Mouse (Mus musculus): Measurements from ENCODE around the gene Cfd. TPM values are rescaled to one million over a fixed set of nuclear protein-coding genes. Genes with fewer than 3 reads are reported as not detected.
A peak's percentile ranks its signal among the peaks of the same experiment; 100 is the strongest.
"Not testable (repeated sequence)": the region's sequence is repeated elsewhere in the genome, so short reads cannot be mapped to it uniquely, and the experiment has no call there.

The Cfd gene
- total and polyA plus RNA-seq, 2 experiments from 2014 or later = not detected

DNA sequence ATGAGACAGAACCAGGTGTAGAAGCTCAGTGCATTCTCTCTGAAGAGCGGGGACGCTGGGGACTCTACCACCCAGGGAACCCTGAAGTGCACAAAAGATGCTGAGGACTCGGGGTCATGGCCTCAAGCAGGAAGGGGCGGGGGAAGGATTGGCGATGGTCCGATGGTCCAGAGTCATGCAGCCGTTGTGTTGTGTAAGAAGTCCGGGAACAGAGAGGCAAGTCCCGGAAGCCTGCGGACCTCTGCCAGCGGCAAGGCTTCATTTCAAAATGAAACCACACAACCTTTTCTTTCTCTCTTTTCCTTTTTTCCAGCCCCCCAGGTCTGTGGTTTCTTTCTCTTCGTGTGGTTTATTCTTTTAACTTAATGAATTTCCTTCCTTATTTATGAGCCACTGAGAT lies 12.9 kb upstream of the Cfd start:
- Histone ChIP-seq H3K4me2 (ENCODE audit: low read depth) (no peak overlapping the region), H3K27me3 (ENCODE audit: insufficient read depth, low read length) (peaks cover 5% of the 10 kb centered on the region; the same call in 1 of the 2 replicates), H3K9me3 (ENCODE audit: low read length) (no peaks in the 10 kb centered on the region), H3K4me3 (ENCODE audit: low read depth, low read length) (no peak overlapping the region), H3K27ac (ENCODE audit: low read depth, low read length) (no peak overlapping the region), H3K4me1 (ENCODE audit: insufficient read depth) (no peaks in the 10 kb centered on the region), H3K9ac (no peak overlapping the region), H3K36me3 (ENCODE audit: insufficient read depth) (no peaks in the 10 kb centered on the region)
- TF ChIP-seq CTCF (IDR thresholded peaks at IDR 0.05; ENCODE audit: low read depth) = no peak
- no peak for ATAC-seq
- 57% methylated on average over 12 of the region's 12 CpGs for WGBS
- DNase-seq = no peak

DNA sequence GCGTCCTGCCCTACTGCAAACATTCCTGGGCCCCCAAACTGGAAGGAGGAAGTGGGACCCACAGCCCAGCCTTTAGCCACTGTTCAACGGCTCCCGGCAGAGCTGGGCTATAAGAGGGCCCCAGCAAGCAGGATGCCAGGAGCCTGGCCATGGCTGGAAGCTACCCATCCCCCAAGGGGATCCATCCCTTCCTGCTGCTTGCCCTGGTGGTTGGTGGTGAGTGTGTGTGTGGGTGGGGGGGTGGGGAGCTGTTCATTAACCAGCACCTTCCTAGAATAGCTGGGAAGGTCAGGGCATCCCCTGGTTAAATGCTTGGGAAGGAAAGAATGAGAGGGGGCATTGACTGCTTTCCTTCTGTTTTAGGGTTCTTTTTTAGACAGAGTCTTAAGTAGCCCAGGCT lies 11.1 kb upstream of the Cfd start:
- WGBS = 61% methylated on average over 3 of the region's 3 CpGs
- Histone ChIP-seq H3K9ac (no peak overlapping the region), H3K36me3 (ENCODE audit: insufficient read depth) (no peaks in the 10 kb centered on the region), H3K4me3 (ENCODE audit: low read depth, low read length) (no peak overlapping the region), H3K9me3 (ENCODE audit: low read length) (no peaks in the 10 kb centered on the region), H3K27ac (ENCODE audit: low read depth, low read length) (no peak overlapping the region), H3K4me2 (ENCODE audit: low read depth) (no peak overlapping the region), H3K27me3 (ENCODE audit: insufficient read depth, low read length) (peaks cover 5% of the 10 kb centered on the region; the same call in 1 of the 2 replicates), H3K4me1 (ENCODE audit: insufficient read depth) (no peaks in the 10 kb centered on the region)
- no peak for DNase-seq
- no peak for TF ChIP-seq CTCF (IDR thresholded peaks at IDR 0.05; ENCODE audit: low read depth)
- ATAC-seq = no peak

DNA sequence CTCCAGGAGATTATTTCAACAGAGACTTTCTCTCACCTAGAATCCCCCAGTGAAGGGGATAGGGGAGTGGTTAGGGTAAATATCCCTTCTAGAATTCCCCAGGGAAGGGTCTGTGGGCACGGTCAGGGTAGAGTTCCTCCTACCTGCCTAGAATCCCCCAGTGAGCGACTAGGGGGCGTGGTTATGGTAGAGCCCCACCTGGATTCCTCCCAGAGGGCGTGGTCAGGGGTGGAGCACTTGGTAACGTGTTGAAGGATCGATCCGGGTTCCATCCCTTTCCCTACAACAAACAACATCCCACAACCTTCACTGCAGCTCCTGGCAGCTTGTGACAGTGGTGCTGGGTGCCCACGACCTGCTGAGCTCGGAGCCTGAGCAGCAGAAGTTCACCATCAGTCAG lies 9.9 kb upstream of the Cfd start:
- no peak overlapping the region for H3K4me3 ChIP-seq (ENCODE audit: low read depth, low read length)
- DNase-seq = no peak
- no peak overlapping the region for H3K27ac ChIP-seq (ENCODE audit: low read depth, low read length)
- no peaks in the 10 kb centered on the region for H3K9me3 ChIP-seq (ENCODE audit: low read length)
- no peak overlapping the region for H3K9ac ChIP-seq
- H3K4me2 ChIP-seq (ENCODE audit: low read depth) = no peak overlapping the region
- no peaks in the 10 kb centered on the region for H3K36me3 ChIP-seq (ENCODE audit: insufficient read depth)
- H3K27me3 ChIP-seq (ENCODE audit: insufficient read depth, low read length) = peaks cover 5% of the 10 kb centered on the region; the same call in 1 of the 2 replicates
- 29% methylated on average over 9 of the region's 9 CpGs for WGBS
- TF ChIP-seq CTCF (IDR thresholded peaks at IDR 0.05; ENCODE audit: low read depth) = no peak
- H3K4me1 ChIP-seq (ENCODE audit: insufficient read depth) = no peaks in the 10 kb centered on the region
- ATAC-seq = no peak

DNA sequence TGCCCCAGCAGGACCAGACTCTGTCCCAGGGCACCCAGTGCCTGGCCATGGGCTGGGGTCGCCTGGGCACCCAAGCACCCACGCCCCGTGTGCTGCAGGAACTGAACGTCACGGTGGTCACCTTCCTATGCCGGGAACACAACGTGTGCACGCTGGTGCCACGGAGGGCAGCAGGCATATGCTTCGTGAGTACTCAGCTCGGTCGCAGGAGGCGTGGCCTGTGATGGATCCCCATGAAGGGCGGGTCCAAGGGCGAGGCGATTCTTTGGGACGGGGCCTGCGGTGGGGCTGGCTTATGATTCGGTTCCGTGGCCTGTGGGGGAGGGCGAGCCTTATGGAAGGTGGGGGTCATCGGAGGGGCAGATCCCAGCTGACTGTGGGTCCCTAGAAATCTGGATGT lies 8.7 kb upstream of the Cfd start:
- Histone ChIP-seq H3K36me3 (ENCODE audit: insufficient read depth) (no peaks in the 10 kb centered on the region), H3K4me3 (ENCODE audit: low read depth, low read length) (no peak overlapping the region), H3K9ac (no peak overlapping the region), H3K4me1 (ENCODE audit: insufficient read depth) (no peaks in the 10 kb centered on the region), H3K27me3 (ENCODE audit: insufficient read depth, low read length) (peaks cover 5% of the 10 kb centered on the region; the same call in 1 of the 2 replicates), H3K27ac (ENCODE audit: low read depth, low read length) (no peak overlapping the region), H3K9me3 (ENCODE audit: low read length) (no peaks in the 10 kb centered on the region), H3K4me2 (ENCODE audit: low read depth) (no peak overlapping the region)
- no peak for ATAC-seq
- DNase-seq = no peak
- 9% methylated on average over 22 of the region's 22 CpGs for WGBS
- no peak for TF ChIP-seq CTCF (IDR thresholded peaks at IDR 0.05; ENCODE audit: low read depth)

DNA sequence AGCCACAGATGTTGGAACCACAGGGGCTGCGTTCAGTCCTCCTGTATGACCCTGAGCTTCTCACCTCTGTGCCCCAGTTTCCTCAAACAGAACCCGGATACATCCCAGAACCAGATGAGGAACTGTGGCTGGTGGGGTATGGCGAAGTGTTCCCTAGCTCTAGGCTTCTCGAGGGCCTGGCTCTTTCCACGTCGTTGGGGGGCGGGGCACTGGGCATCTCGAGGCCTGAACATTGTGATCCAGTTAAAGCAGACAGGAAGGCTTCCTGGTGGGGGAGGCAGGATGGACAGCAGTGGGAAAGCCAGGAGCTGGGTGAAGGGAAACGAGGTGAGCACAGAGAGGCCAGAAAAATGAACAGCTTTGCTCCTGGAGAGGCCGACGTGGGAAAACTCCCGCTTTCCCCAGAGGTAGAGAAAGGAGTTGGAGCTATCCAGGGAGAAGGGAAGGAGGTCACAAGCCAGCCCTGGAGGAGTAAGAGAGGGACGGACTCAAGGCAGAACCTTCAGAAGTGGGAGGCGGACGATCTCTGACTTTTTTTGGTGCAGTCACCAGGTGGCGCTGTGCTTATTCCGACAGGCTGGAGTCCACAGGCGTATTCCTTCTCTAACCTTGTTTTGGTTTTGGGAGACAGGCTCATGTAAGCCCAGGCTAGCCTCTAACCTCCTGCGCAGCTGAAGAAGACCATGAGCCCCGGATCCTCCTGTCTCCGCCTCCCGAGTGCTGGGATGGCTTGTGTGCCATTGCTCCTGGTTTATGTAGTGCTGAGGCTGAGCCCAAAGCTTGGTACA lies 7.2 kb upstream of the Cfd start:
- WGBS = 15% methylated on average over 22 of the region's 22 CpGs
- no peak overlapping the region for H3K9ac ChIP-seq

DNA sequence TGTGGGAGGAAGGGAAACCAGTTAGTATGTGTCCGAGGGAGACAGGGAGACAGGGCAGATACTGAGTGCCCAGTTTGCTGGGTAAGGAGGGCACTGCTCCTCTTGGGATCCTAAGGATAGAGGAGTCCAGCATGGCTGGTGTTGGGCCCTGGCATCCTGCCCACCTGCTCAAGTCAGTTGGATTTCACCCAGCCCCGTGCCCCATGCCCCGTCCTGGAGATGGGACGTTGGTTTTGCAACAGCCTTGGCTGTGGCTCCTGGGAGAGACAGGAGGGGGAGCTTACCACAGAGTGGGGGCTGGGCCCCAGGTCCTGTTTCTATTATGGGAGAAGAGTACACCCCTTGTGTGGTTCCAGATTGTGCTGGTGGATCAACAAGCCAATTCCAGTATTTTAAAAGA lies 6.2 kb upstream of the Cfd start:
- Histone ChIP-seq H3K27me3 (ENCODE audit: insufficient read depth, low read length) (peaks cover 5% of the 10 kb centered on the region; the same call in 1 of the 2 replicates), H3K36me3 (ENCODE audit: insufficient read depth) (no peaks in the 10 kb centered on the region), H3K4me3 (ENCODE audit: low read depth, low read length) (no peak overlapping the region), H3K27ac (ENCODE audit: low read depth, low read length) (no peak overlapping the region), H3K4me1 (ENCODE audit: insufficient read depth) (no peaks in the 10 kb centered on the region), H3K9me3 (ENCODE audit: low read length) (no peaks in the 10 kb centered on the region), H3K4me2 (ENCODE audit: low read depth) (no peak overlapping the region), H3K9ac (no peak overlapping the region)
- WGBS = 45% methylated on average over 4 of the region's 4 CpGs
- ATAC-seq (no peak), DNase-seq (no peak)
- no peak for TF ChIP-seq CTCF (IDR thresholded peaks at IDR 0.05; ENCODE audit: low read depth)

More for the DNA sequence above, 7.2 kb upstream of the Cfd start:
- Histone ChIP-seq H3K27ac (ENCODE audit: low read depth, low read length) (no peak overlapping the region), H3K4me2 (ENCODE audit: low read depth) (no peak overlapping the region), H3K9me3 (ENCODE audit: low read length) (no peaks in the 10 kb centered on the region), H3K36me3 (ENCODE audit: insufficient read depth) (no peaks in the 10 kb centered on the region), H3K4me1 (ENCODE audit: insufficient read depth) (no peaks in the 10 kb centered on the region), H3K4me3 (ENCODE audit: low read depth, low read length) (no peak overlapping the region), H3K27me3 (ENCODE audit: insufficient read depth, low read length) (peaks cover 5% of the 10 kb centered on the region; the same call in 1 of the 2 replicates)
- DNase-seq = peak; percentile 84
- peak; percentile 84 for TF ChIP-seq CTCF (IDR thresholded peaks at IDR 0.05; ENCODE audit: low read depth)
- peak; percentile 67 for ATAC-seq

DNA sequence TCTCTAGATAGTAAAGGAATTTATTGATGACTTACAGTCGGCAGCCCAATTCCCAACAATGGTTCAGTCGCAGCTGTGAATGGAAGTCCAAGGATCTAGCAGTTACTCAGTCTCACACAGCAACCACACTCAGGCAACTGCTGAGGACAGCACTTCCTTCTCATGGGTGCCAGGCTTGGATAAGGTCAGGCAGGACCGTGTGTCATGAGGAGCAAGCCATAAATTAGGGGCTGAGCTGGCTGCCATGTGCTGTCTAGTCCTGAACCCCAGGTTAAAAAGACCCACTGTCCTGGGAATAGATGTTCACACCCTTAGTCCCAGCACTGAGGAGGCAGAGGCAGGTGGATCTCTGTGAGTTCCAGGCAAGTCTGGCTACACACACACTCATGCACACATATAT lies 5.7 kb upstream of the Cfd start:
- not testable (repeated sequence) for DNase-seq; H3K4me3 ChIP-seq (ENCODE audit: low read depth, low read length); H3K4me2 ChIP-seq (ENCODE audit: low read depth); H3K9me3 ChIP-seq (ENCODE audit: low read length); ATAC-seq; H3K27ac ChIP-seq (ENCODE audit: low read depth, low read length); H3K9ac ChIP-seq; H3K27me3 ChIP-seq (ENCODE audit: insufficient read depth, low read length); H3K36me3 ChIP-seq (ENCODE audit: insufficient read depth); H3K4me1 ChIP-seq (ENCODE audit: insufficient read depth)
- WGBS = 85% methylated on average over 2 of the region's 3 CpGs

All from forebrain, postnatal 0 days (tissue).